Mouse (Mus musculus) large intestine, adult 2 months (tissue): ENCODE measurements around the gene 4930407I10Rik. TPM values are rescaled to one million over a fixed set of nuclear protein-coding genes. Genes with fewer than 3 reads are reported as not detected.

ENCODE experiments used
- DNase-seq: peaks from one replicate; pipeline ENCODE4 v3.0.0-alpha.2; 2012; ENCODE audit warnings: low read depth, low spot score
- WGBS: fragments of 180-500 bp; shearing (Covaris S2); methylation state at CpG from one replicate; pipeline ENCODE4 v1.1.7; 2018; 5-methylcytosine and 5-hydroxymethylcytosine counted together
- polyA plus RNA-seq: library from polyadenylated mRNA; depleted of rRNA; stranded (reverse); fragments of >200 nt; gene quantifications from 2 replicates; pipeline ENCODE4 v1.2.3, GENCODE M21; 2012; rRNA removed

4930407I10Rik gene
- polyA plus RNA-seq, 1 experiment, result not detected

- under 1% methylated on average over 74 of the region's 74 CpGs for WGBS
- DNase-seq, result peak; percentile 42
These were observed 11.7 kb upstream of the 4930407I10Rik start, which contains the start of gene Snu13 for GRCm38 (mm10) chr15:82047080-82047883. TSS of gene Snu13 (minus strand) at chr15:82047598.

DNA sequence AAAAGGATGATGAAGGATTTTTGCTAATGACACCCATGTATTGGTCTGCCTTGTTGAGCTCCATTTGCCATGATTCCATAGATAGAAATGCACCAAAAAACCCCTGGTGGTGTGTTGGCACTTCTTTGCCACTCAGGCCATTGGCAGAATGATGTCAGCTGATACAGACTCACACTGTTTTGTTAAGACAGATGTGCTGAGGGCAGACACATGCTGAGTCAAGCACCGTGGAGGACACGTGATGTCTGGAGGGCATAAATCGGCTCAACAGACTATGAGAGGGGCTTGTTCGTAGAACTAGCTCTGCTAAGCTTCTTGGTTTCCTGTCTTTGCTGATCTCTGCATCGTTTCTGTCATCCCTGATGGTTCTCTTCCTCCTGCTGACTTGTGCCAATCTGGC, 6.4 kb upstream of the 4930407I10Rik start:
- WGBS, result 64% methylated on average over 5 of the region's 5 CpGs
- no peak for DNase-seq

GRCm38 (mm10) chr15:82063909-82064308, 5.0 kb downstream of the 4930407I10Rik start:
- WGBS, result 37% methylated on average over 14 of the region's 14 CpGs
- no peak for DNase-seq

DNA sequence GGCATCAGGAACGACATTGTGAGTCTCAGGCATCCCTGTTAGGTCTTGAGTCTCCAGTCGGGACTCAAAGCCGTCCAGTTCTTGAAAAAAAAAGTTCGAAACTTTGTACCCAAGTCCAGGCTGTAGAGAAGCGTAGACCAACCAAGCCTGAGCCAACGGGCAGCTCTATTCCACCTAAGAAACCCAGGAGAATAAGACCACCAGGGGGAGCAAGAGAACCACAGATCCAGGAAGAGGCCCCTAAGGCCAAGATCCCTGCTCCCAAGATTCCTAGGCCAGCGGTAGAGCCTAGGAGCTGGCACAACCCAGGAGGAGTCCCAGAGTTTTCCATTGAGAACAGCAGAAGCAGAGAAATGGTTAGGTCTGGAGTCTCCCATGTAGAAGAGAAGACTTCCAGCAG, 6.6 kb downstream of the 4930407I10Rik start:
- peak; percentile 56 for DNase-seq
- WGBS, result 10% methylated on average over 7 of the region's 7 CpGs

DNA sequence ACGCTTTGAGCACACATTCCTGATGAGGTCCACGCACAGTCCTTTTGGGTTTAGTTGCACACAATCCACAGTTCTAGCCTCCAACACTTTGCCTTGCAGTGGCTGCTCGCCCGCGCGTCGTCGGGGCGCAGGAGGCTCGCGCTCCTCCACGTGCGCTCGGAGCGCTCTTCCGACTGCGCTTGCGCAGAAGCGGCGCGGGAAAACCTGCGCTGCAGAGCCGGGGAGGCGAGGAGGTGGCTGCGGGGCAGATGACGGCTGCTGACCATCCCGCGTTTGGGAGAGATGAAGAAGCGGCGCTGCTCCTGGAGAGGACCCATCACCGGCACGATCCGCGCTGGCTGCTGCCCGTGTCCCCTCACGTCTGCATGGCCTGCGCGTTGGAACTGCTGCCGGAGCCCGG, 10.9 kb downstream of the 4930407I10Rik start, which contains the start of gene Mei1:
Gene Mei1 (plus strand): TSS at position 99 of the 400 bp plus-strand sequence.
- WGBS, result 26% methylated on average over 40 of the region's 40 CpGs
- DNase-seq, result no peak

DNA sequence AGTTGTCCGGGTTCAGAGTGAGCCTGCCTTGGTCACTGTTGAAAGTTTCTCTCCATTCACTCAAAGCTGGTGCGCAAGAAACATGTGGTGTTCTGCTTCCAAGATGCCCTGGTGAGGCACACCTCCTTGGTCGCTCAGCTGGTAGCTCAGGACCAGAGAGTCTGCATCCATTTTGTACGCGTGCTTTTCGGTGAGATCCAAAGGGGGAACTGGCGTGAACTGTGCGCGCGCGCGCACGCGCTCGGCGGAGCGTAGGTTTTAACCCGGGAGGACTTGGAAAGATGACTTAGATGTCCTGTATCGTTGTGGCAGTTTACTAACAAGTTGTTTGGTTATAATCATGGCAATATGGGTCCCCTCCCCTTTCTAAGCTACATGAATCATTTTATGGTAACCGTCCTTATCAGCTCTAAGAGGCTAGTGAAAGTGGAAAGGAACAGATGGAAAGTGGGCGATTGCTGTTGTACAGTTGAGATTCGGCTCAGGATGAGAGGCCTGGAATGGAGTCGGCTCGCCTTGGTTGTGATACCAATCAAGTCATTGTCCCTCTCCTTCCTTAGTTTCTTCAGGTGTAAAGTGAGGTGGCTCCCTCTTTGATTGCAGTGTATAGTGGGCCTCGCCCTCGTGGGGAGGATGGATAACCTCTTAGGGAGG, 13.0 kb downstream of the 4930407I10Rik start:
- WGBS, result 84% methylated on average over 26 of the region's 26 CpGs
- DNase-seq, result no peak

DNA sequence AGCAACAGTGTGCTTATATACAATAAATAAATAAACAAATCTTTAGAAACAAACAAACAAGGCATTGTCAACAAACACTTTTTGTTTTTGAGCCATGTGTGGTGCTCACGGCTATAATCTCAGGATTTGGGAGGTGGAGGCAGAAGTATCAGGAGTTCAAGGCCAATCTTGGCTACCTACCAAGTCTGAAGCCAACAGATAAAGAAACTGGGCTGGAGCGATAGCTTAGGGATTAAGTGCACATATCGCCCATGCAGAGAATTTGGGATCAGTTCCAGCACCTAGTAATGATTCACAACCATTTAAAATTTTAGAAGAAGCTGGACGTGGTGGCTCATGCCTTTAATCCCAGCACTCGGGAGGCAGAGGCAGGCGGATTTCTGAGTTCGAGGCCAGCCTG, 14.5 kb downstream of the 4930407I10Rik start:
- DNase-seq, result no peak
- 63% methylated on average over 7 of the region's 7 CpGs for WGBS

DNA sequence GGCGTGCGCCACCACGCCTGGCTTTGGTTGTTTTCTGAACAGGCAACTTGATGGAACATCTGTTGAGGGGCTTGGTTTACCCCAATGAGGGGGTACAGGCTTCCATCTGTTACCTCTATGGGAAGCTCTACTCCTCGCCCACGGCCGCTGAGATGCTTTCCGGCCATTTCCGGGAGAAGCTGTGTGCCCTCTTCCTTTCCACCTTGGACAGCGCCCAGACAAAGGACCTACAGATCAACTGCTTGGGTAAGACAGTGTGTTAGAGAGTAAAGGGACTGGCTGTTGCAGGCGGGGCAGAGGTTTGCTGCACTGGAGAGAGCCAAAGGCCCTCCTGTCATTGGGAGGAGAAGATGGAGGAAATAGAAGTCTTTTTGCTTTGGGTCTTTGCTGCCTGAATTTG, 20.9 kb downstream of the 4930407I10Rik start:
- no peak for DNase-seq
- 43% methylated on average over 10 of the region's 10 CpGs for WGBS

GRCm38 (mm10) chr15:82081161-82081560, 22.2 kb downstream of the 4930407I10Rik start:
- DNase-seq, result no peak

GRCm38 (mm10) chr15:82085606-82086005, 26.7 kb downstream of the 4930407I10Rik start:
- WGBS, result 80% methylated on average over 9 of the region's 9 CpGs
- DNase-seq, result no peak

More at GRCm38 (mm10) chr15:82081161-82081560, 22.2 kb downstream of the 4930407I10Rik start:
- 23% methylated on average over 7 of the region's 7 CpGs for WGBS

DNA sequence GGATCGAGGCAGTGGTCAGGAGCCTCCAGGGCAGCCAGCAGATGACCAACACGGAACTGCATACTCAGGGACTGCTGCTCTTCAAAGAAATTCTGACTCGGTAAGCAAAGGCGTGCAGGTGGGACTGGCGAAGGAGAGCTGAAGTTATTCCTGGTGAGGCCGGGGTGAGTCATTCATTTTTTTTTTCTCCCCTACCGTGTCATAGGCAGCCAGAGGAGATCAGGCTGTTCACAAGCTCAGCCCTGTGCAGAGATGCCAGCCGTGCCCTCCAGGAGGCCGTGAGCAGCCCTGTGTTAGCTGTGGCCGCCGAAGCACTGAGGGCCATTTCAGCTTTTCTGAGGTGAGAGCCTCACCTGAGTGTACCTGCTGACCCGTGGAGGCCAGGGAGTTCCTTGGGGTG, 27.2 kb downstream of the 4930407I10Rik start:
- no peak for DNase-seq
- WGBS, result 46% methylated on average over 12 of the region's 12 CpGs

DNA sequence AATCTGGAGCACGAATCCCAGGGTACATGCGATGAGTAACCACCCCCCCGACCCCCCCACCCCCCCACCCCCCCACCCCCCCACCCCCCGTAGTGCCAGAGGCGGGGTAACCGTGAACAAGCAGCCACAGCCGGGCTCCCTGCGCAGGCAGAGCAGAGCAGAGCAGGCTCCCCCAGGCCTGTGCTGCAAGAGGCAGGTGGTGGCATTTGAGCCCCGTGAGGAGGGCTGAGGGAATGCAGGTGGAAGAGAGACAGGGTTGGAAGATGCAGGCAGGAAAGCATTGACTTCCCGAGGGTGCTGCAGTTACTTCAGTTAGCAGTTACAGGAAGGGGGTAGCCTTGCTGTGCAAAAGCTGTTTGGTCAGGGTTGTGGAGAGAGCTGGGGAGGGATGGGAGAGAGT, 28.3 kb downstream of the 4930407I10Rik start:
- DNase-seq, result no peak
- 11% methylated on average over 10 of the region's 10 CpGs for WGBS

- WGBS, result 72% methylated on average over 7 of the region's 7 CpGs
- DNase-seq, result no peak
These were observed 32.1 kb downstream of the 4930407I10Rik start for GRCm38 (mm10) chr15:82091061-82091460.

DNA sequence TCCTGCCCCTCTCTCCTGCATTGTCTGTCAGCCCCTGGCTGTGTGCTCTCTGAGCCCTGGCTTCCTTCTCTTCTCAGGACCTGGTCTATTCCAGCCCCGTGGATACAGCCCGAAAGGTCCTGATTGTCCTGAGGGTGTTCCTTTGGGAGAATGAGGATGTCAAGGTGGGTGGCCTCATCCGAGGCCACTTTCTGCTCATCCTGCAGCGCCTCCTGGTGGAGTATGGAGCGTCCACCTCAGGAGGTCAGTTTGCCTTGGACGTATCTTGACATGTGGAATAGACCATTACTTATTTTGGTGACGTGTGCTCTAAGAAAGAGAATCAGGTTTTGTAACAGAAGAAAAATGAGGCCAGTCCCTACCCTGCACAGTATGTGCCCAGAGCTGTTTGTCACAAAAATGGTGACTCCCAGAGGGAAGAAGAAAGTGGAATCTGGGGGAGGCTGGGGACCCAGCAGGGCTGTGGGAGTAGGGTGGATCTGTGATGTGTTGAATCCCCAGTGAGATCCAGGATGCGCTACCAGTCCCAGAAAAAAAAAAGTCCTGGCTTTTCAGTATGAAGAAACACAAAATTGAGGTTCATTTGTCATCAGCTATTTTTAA, 48.1 kb downstream of the 4930407I10Rik start:
- WGBS, result 18% methylated on average over 8 of the region's 8 CpGs
- no peak for DNase-seq

Other genes starting within 250 kb of the 4930407I10Rik start
- gene Tob2, start 200.4 kb upstream of the 4930407I10Rik start, polyA plus RNA-seq, result 16.5 and 29.7 TPM in 2 replicates
- gene Phf5a, start 187.2 kb upstream of the 4930407I10Rik start, polyA plus RNA-seq, result 69.4 and 87.1 TPM in 2 replicates
- 327 and 443 TPM in 2 replicates for gene Aco2, start 186.8 kb upstream of the 4930407I10Rik start, polyA plus RNA-seq
- 8.6 and 10.1 TPM in 2 replicates for gene Polr3h, start 132.9 kb upstream of the 4930407I10Rik start, polyA plus RNA-seq
- gene Csdc2, start 122.4 kb upstream of the 4930407I10Rik start, polyA plus RNA-seq, result 2.0 and 2.8 TPM in 2 replicates
- gene Pmm1, start 98.2 kb upstream of the 4930407I10Rik start, polyA plus RNA-seq, result 14.3 and 16.1 TPM in 2 replicates
- gene 1700029P11Rik, start 78.6 kb upstream of the 4930407I10Rik start, polyA plus RNA-seq, result not detected in 2 replicates
- 16.8 and 18.9 TPM in 2 replicates for gene Xrcc6, start 71.3 kb upstream of the 4930407I10Rik start, polyA plus RNA-seq
- gene Desi1, start 25.3 kb upstream of the 4930407I10Rik start, polyA plus RNA-seq, result 24.4 and 29.8 TPM in 2 replicates
- 57.3 and 58.4 TPM in 2 replicates for gene Snu13, start 11.6 kb upstream of the 4930407I10Rik start, polyA plus RNA-seq
- gene Mei1, start 10.8 kb downstream of the 4930407I10Rik start, polyA plus RNA-seq, result 0.07 and 0.09 TPM in 2 replicates
- gene Ccdc134, start 68.8 kb downstream of the 4930407I10Rik start, polyA plus RNA-seq, result 18.0 and 18.4 TPM in 2 replicates
- gene Srebf2, start 88.0 kb downstream of the 4930407I10Rik start, polyA plus RNA-seq, result 113 and 136 TPM in 2 replicates
- gene Shisa8, start 153.7 kb downstream of the 4930407I10Rik start, polyA plus RNA-seq, result 1.0 and 1.7 TPM in 2 replicates
- 10.2 and 12.1 TPM in 2 replicates for gene Tnfrsf13c, start 165.2 kb downstream of the 4930407I10Rik start, polyA plus RNA-seq
- 17.1 and 21.4 TPM in 2 replicates for gene Cenpm, start 185.6 kb downstream of the 4930407I10Rik start, polyA plus RNA-seq
- gene 1500009C09Rik, start 193.2 kb downstream of the 4930407I10Rik start, polyA plus RNA-seq, result 0.21 and 0.22 TPM in 2 replicates
- gene Sept3, start 215.7 kb downstream of the 4930407I10Rik start, polyA plus RNA-seq, result 0.38 and 0.55 TPM in 2 replicates
- gene Wbp2nl, start 239.8 kb downstream of the 4930407I10Rik start, polyA plus RNA-seq, result 0.11 TPM in 1 of 2 replicates, not detected in the other